In genomic region chr16:34806883-34807767, GRCm38 (mm10) we compare ENCODE assay signal across 8 mouse cellular contexts.
DNase-seq lines count a peak whose midpoint lies in the region; ATAC-seq and TF ChIP-seq lines count a peak whose summit lies in the region.

No protein-coding gene starts in this region.

- H3K4me1 ChIP-seq in heart, embryonic 12.5 days (replicated peaks): peaks cover 17% of the 10 kb centered on the region
- H3K4me1 ChIP-seq in kidney, embryonic 15.5 days: peaks cover 26% of the 10 kb centered on the region
- H3K4me1 ChIP-seq in lung, postnatal 0 days (ENCODE audit: insufficient read depth, low read depth, low read length): no peaks in the 10 kb centered on the region

- H3K9me3 ChIP-seq in heart, embryonic 12.5 days (replicated peaks): no peaks in the 10 kb centered on the region
- no peaks in the 10 kb centered on the region for H3K9me3 ChIP-seq in kidney, embryonic 15.5 days (replicated peaks)
- no peaks in the 10 kb centered on the region for H3K9me3 ChIP-seq in lung, postnatal 0 days (ENCODE audit: low read length)

- no peak overlapping the region for H3K4me2 ChIP-seq in heart, embryonic 12.5 days
- H3K4me2 ChIP-seq in kidney, embryonic 15.5 days: no peak overlapping the region
- peak overlapping the region; percentile 44 for H3K4me2 ChIP-seq in lung, postnatal 0 days (replicated peaks; ENCODE audit: low read depth, low read length)

- no peak overlapping the region for H3K27ac ChIP-seq in heart, embryonic 12.5 days (ENCODE audit: poor library complexity, severe bottlenecking)
- no peak overlapping the region for H3K27ac ChIP-seq in kidney, embryonic 15.5 days
- peak overlapping the region; percentile 85 for H3K27ac ChIP-seq in lung, postnatal 0 days (ENCODE audit: low read length)

- H3K27me3 ChIP-seq in heart, embryonic 12.5 days (replicated peaks): peaks cover 14% of the 10 kb centered on the region; the same call in 1 of the 2 replicates
- H3K27me3 ChIP-seq in kidney, embryonic 15.5 days: no peaks in the 10 kb centered on the region
- H3K27me3 ChIP-seq in lung, postnatal 0 days (replicated peaks; ENCODE audit: insufficient read depth, low read length): no peaks in the 10 kb centered on the region

- no peak overlapping the region for H3K9ac ChIP-seq in heart, embryonic 12.5 days
- H3K9ac ChIP-seq in kidney, embryonic 15.5 days: no peak overlapping the region
- H3K9ac ChIP-seq in lung, postnatal 0 days (replicated peaks; ENCODE audit: low read depth): 0 out of 2 replicates have a peak overlapping the region, but pooled peaks have one; percentile 26

- WGBS in heart, embryonic 12.5 days: 28% methylated on average over 16 of the region's 16 CpGs
- 51% methylated on average over 16 of the region's 16 CpGs for WGBS in kidney, embryonic 15.5 days
- 33% methylated on average over 16 of the region's 16 CpGs for WGBS in lung, postnatal 0 days

- TF ChIP-seq EP300 in lung, postnatal 0 days (IDR thresholded peaks at IDR 0.05): no peak

- no peak for TF ChIP-seq CTCF in lung, postnatal 0 days (IDR thresholded peaks at IDR 0.05)

- no peaks in the 10 kb centered on the region for H3K36me3 ChIP-seq in heart, embryonic 12.5 days
- no peaks in the 10 kb centered on the region for H3K36me3 ChIP-seq in kidney, embryonic 15.5 days
- no peaks in the 10 kb centered on the region for H3K36me3 ChIP-seq in lung, postnatal 0 days (ENCODE audit: insufficient read depth, low read length)

- peak; percentile 97 for DNase-seq in heart, adult 11 months
- peak; percentile 14 for DNase-seq in heart, adult 8-10 months (ENCODE audit: low spot score)
- DNase-seq in lung, postnatal 0 days (ENCODE audit: low spot score): peak; percentile 72
- peak; percentile 19 to 42 for DNase-seq in urinary bladder, postnatal 36 days (ENCODE audit: low spot score in 2 of 2)
- no peak for DNase-seq in T-cell, adult 2 months (ENCODE audit: low spot score)

- no peak overlapping the region for H3K4me3 ChIP-seq in heart, embryonic 12.5 days
- no peak overlapping the region for H3K4me3 ChIP-seq in kidney, embryonic 15.5 days (replicated peaks)
- peak overlapping the region; percentile 31 for H3K4me3 ChIP-seq in lung, postnatal 0 days (ENCODE audit: low read depth, low read length)

- ATAC-seq in heart, embryonic 12.5 days (ENCODE audit: insufficient number of reproducible peaks, low FRiP score): no peak
- 0 out of 2 replicates have a peak, but pooled peaks have one; percentile 36 for ATAC-seq in kidney, embryonic 15.5 days (replicated peaks; ENCODE audit: low FRiP score)
- peak; percentile 63 for ATAC-seq in lung, postnatal 0 days
- no peak for ATAC-seq in CD4-positive, CD25-positive, alpha-beta regulatory T cell, adult 4 months

Comparison
In these comparisons a context has a peak if more than half of its experiments do, and no peak if none do; other contexts are left out.
1. ATAC-seq: peak in kidney, embryonic 15.5 days (single experiment) and lung, postnatal 0 days (single experiment); none in heart, embryonic 12.5 days (single experiment) and CD4-positive, CD25-positive, alpha-beta regulatory T cell, adult 4 months (single experiment).